Mouse (Mus musculus): ENCODE data around the gene Mup20. TPM values are rescaled to one million over a fixed set of nuclear protein-coding genes. Genes with fewer than 3 reads are reported as not detected.
"Not testable (repeated sequence)": the region's sequence is repeated elsewhere in the genome, so short reads cannot be mapped to it uniquely, and the experiment has no call there.

Mup20 gene
- polyA plus RNA-seq, 1 experiment from 2014 or later: not detected

- no peak overlapping the region for H3K9ac ChIP-seq (ENCODE audit: low read length)
- H3K4me3 ChIP-seq (ENCODE audit: low read depth, low read length): no peak overlapping the region
- H3K9me3 ChIP-seq (ENCODE audit: control insufficient read depth, low read length): no peaks in the 10 kb centered on the region
- no peak overlapping the region for H3K27ac ChIP-seq (replicated peaks; ENCODE audit: low read depth, low read length)
- H3K4me1 ChIP-seq (ENCODE audit: control insufficient read depth, insufficient read depth, low read length): no peaks in the 10 kb centered on the region
- no peaks in the 10 kb centered on the region for H3K27me3 ChIP-seq (ENCODE audit: control insufficient read depth, insufficient read depth, low read length)
- 94% methylated on average over 4 of the region's 4 CpGs for WGBS
- no peak overlapping the region for H3K4me2 ChIP-seq (ENCODE audit: low read depth, severe bottlenecking)
- no peaks in the 10 kb centered on the region for H3K36me3 ChIP-seq (ENCODE audit: control insufficient read depth, insufficient read depth, low read length)
- DNase-seq (ENCODE audit: low spot score): no peak
- no peak for ATAC-seq (ENCODE audit: insufficient number of reproducible peaks, low FRiP score, low TSS enrichment, low read depth)
Observed at GRCm38 (mm10) chr4:62023646-62024045, 30.3 kb downstream of the Mup20 start.

GRCm38 (mm10) chr4:62023120-62023519, 30.8 kb downstream of the Mup20 start:
- ATAC-seq (ENCODE audit: insufficient number of reproducible peaks, low FRiP score, low TSS enrichment, low read depth): no peak
- 82% methylated on average over 2 of the region's 2 CpGs for WGBS
- no peak overlapping the region for H3K27ac ChIP-seq (replicated peaks; ENCODE audit: low read depth, low read length)
- no peaks in the 10 kb centered on the region for H3K36me3 ChIP-seq (ENCODE audit: control insufficient read depth, insufficient read depth, low read length)
- no peaks in the 10 kb centered on the region for H3K27me3 ChIP-seq (ENCODE audit: control insufficient read depth, insufficient read depth, low read length)
- no peak overlapping the region for H3K4me2 ChIP-seq (ENCODE audit: low read depth, severe bottlenecking)
- H3K4me1 ChIP-seq (ENCODE audit: control insufficient read depth, insufficient read depth, low read length): no peaks in the 10 kb centered on the region
- no peaks in the 10 kb centered on the region for H3K9me3 ChIP-seq (ENCODE audit: control insufficient read depth, low read length)
- no peak overlapping the region for H3K9ac ChIP-seq (ENCODE audit: low read length)
- no peak overlapping the region for H3K4me3 ChIP-seq (ENCODE audit: low read depth, low read length)
- DNase-seq (ENCODE audit: low spot score): no peak

GRCm38 (mm10) chr4:62020511-62020910, 33.4 kb downstream of the Mup20 start:
- not testable (repeated sequence) for H3K9ac ChIP-seq (ENCODE audit: low read length); H3K4me1 ChIP-seq (ENCODE audit: control insufficient read depth, insufficient read depth, low read length); DNase-seq (ENCODE audit: low spot score); H3K9me3 ChIP-seq (ENCODE audit: control insufficient read depth, low read length); H3K4me2 ChIP-seq (ENCODE audit: low read depth, severe bottlenecking); H3K4me3 ChIP-seq (ENCODE audit: low read depth, low read length); H3K36me3 ChIP-seq (ENCODE audit: control insufficient read depth, insufficient read depth, low read length); H3K27me3 ChIP-seq (ENCODE audit: control insufficient read depth, insufficient read depth, low read length); ATAC-seq (ENCODE audit: insufficient number of reproducible peaks, low FRiP score, low TSS enrichment, low read depth); H3K27ac ChIP-seq (replicated peaks; ENCODE audit: low read depth, low read length)

Other genes with a start within 250 kb of the Mup20 start
- not detected in 2 replicates for gene Mup5, start 218.9 kb downstream of the Mup20 start, polyA plus RNA-seq (2014; fragmentation: Nextera tagmentation; extraction: Ambion mirVana)
- gene Mup3, start 33.2 kb upstream of the Mup20 start, polyA plus RNA-seq (2014; fragmentation: Nextera tagmentation; extraction: Ambion mirVana): not detected in 2 replicates
- not detected in 2 replicates for gene Mup21, start 96.7 kb upstream of the Mup20 start, polyA plus RNA-seq (2014; fragmentation: Nextera tagmentation; extraction: Ambion mirVana)
- 24.1 and 24.9 TPM in 2 replicates for gene Zfp37, start 176.9 kb upstream of the Mup20 start, polyA plus RNA-seq (2014; fragmentation: Nextera tagmentation; extraction: Ambion mirVana)
- 9.6 and 11.3 TPM in 2 replicates for gene Slc31a2, start 208.4 kb upstream of the Mup20 start, polyA plus RNA-seq (2014; fragmentation: Nextera tagmentation; extraction: Ambion mirVana)

Measured in limb, embryonic 11.5 days (tissue).